Mouse (Mus musculus) liver, adult 2 months (tissue): ENCODE data around the gene Ubfd1. TPM values are rescaled to one million over a fixed set of nuclear protein-coding genes. Genes with fewer than 3 reads are reported as not detected.

Source experiments
- DNase-seq: peaks from one replicate; pipeline ENCODE4 v3.0.0-alpha.2; 2011; ENCODE audit warnings: low read depth, low spot score; ENCODE audit errors: extremely low read depth
- H3K27ac ChIP-seq: fragments of 200-500 bp; replicated peaks from 2 replicates; pipeline ENCODE4 v1.5.1; 2012; ENCODE audit warnings: low read depth, mild to moderate bottlenecking, control low read depth, inconsistent platforms, low read length; ENCODE audit not compliant: insufficient read depth
- H3K27me3 ChIP-seq: fragments of 200-500 bp; 2 replicates; pipeline ENCODE4 v1.6.1; 2012; ENCODE audit warnings: mild to moderate bottlenecking, moderate library complexity, low read length, inconsistent platforms; ENCODE audit not compliant: control insufficient read depth, insufficient read depth
- H3K36me3 ChIP-seq: fragments of 200-500 bp; 2 replicates; pipeline ENCODE4 v1.6.1; 2012; ENCODE audit warnings: low read length, inconsistent platforms; ENCODE audit not compliant: control insufficient read depth, insufficient read depth
- H3K4me1 ChIP-seq: fragments of 200-500 bp; 2 replicates; pipeline ENCODE4 v1.6.1; 2011; ENCODE audit warnings: low read length; ENCODE audit not compliant: control insufficient read depth, insufficient read depth
- H3K4me3 ChIP-seq: fragments of 200-500 bp; 2 replicates; pipeline ENCODE4 v1.5.1; 2011; ENCODE audit warnings: low read depth, mild to moderate bottlenecking, control low read depth, low read length, moderate library complexity; ENCODE audit not compliant: insufficient read depth
- H3K79me2 ChIP-seq: fragments of 200-500 bp; 2 replicates; pipeline ENCODE4 v1.6.1; 2012; ENCODE audit warnings: inconsistent platforms, mild to moderate bottlenecking, low read length, moderate library complexity; ENCODE audit not compliant: control insufficient read depth, insufficient read depth
- H3K9ac ChIP-seq: fragments of 200-500 bp; 2 replicates; pipeline ENCODE4 v1.6.1; 2012; ENCODE audit warnings: low read depth, mild to moderate bottlenecking, control low read depth, inconsistent platforms, low read length
- CTCF ChIP-seq: fragments of 200-500 bp; IDR thresholded peaks from 2 replicates; pipeline ENCODE4 v1.5.1; 2011; ENCODE audit warnings: low read depth, low read length, control low read depth
- POLR2A ChIP-seq: fragments of 200-500 bp; IDR thresholded peaks from 2 replicates; pipeline ENCODE4 v1.6.1; 2011; ENCODE audit warnings: low read length, control low read depth; ENCODE audit not compliant: insufficient read depth; ENCODE audit errors: extremely low read depth
- WGBS: fragments of 180-500 bp; shearing (Covaris S2); methylation state at CpG from one replicate; pipeline ENCODE4 v1.1.7; 2018; 5-methylcytosine and 5-hydroxymethylcytosine counted together
- polyA plus RNA-seq: library from polyadenylated mRNA; depleted of rRNA; stranded (reverse); fragments of >200 nt; gene quantifications from 2 replicates; pipeline ENCODE4 v1.2.3, GENCODE M21; 2012
- total RNA-seq: library from RNA; depleted of rRNA; stranded (reverse); fragments of >200 nt; gene quantifications from 2 replicates; pipeline ENCODE4 v1.2.3, GENCODE M21; 2014

Ubfd1 gene
- total and polyA plus RNA-seq, 2 experiments: 15.2 to 15.8 TPM

GRCm38 (mm10) chr7:122067517-122068381, 774 bp downstream of the Ubfd1 start:
- Histone ChIP-seq H3K9ac (peak overlapping the region; percentile 96), H3K4me3 (peak overlapping the region; percentile 80), H3K36me3 (peaks cover 19% of the 10 kb centered on the region), H3K79me2 (peaks cover 16% of the 10 kb centered on the region; the same call in 1 of the 2 replicates), H3K27ac (peak overlapping the region; percentile 84), H3K27me3 (no peaks in the 10 kb centered on the region), H3K4me1 (peaks cover 12% of the 10 kb centered on the region)
- TF ChIP-seq CTCF (no peak), POLR2A (no peak)
- under 1% methylated on average over 58 of the region's 58 CpGs for WGBS
- peak; percentile 47 for DNase-seq

- WGBS: 62% methylated on average over 3 of the region's 3 CpGs
- Histone ChIP-seq H3K4me1 (peaks cover 2% of the 10 kb centered on the region), H3K27ac (no peak overlapping the region; the same call in 1 of the 2 replicates), H3K9ac (no peak overlapping the region), H3K27me3 (no peaks in the 10 kb centered on the region), H3K4me3 (no peak overlapping the region), H3K36me3 (peaks cover 65% of the 10 kb centered on the region), H3K79me2 (peaks cover 5% of the 10 kb centered on the region; the same call in 1 of the 2 replicates)
- TF ChIP-seq POLR2A (no peak), CTCF (no peak)
- DNase-seq: peak; percentile 38
Observed at GRCm38 (mm10) chr7:122074374-122074773, 7.4 kb downstream of the Ubfd1 start.

- peaks cover 54% of the 10 kb centered on the region for H3K36me3 ChIP-seq
- no peaks in the 10 kb centered on the region for H3K79me2 ChIP-seq
- no peaks in the 10 kb centered on the region for H3K4me1 ChIP-seq
- no peak overlapping the region for H3K27ac ChIP-seq
- 86% methylated on average over 8 of the region's 8 CpGs for WGBS
- DNase-seq: no peak
- no peak overlapping the region for H3K9ac ChIP-seq
- no peak for TF ChIP-seq POLR2A
- no peak for TF ChIP-seq CTCF
- no peaks in the 10 kb centered on the region for H3K27me3 ChIP-seq
- H3K4me3 ChIP-seq: no peak overlapping the region
Observed at GRCm38 (mm10) chr7:122079798-122080554, 13.0 kb downstream of the Ubfd1 start.

- Histone ChIP-seq H3K36me3 (peaks cover 49% of the 10 kb centered on the region), H3K4me3 (no peak overlapping the region)
Observed at GRCm38 (mm10) chr7:122081071-122081470, 14.1 kb downstream of the Ubfd1 start.

DNA sequence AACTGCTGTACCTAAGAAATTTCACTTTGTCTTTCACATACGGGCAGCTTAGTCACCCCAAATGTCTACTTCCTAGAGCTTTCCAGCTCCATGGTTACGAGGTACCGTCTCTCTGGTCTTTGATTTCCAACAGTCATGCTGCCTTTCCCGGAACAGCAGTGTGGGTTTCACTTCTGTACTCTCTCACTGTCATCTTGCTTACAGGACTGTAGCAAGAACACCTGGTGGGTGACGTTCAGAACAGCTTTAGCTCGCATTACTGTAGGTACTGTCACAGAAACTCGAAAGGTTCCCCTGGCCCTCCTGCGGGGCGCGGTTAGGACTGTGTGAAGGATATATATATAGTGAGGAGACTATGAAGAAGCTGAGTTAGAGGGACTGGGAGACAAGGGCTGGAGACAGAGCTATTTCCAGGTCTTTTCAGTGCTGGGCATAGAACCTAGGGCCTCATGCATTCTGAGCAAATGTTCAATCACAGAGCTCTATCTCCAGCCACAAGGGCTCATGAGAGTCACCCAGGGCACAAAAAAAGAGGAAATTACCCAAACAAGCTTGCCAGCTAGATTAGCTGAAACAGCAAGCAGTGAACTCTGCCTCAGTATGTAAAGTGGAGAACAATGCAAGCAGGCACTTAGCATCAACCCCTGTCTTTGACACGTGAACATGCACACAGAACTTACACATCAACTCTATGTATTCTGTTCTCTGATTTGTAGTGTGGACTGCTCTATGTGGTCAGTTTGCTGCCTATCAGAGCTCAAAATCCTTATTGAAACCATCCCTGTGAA, 20.4 kb downstream of the Ubfd1 start:
- Histone ChIP-seq H3K4me3 (no peak overlapping the region), H3K9ac (no peak overlapping the region), H3K27ac (no peak overlapping the region), H3K4me1 (no peaks in the 10 kb centered on the region), H3K79me2 (no peaks in the 10 kb centered on the region), H3K27me3 (no peaks in the 10 kb centered on the region), H3K36me3 (peaks cover 58% of the 10 kb centered on the region)
- DNase-seq: no peak
- TF ChIP-seq CTCF (no peak), POLR2A (no peak)
- 88% methylated on average over 11 of the region's 11 CpGs for WGBS

More at GRCm38 (mm10) chr7:122081071-122081470, 14.1 kb downstream of the Ubfd1 start:
- H3K27ac ChIP-seq: no peak overlapping the region
- no peaks in the 10 kb centered on the region for H3K27me3 ChIP-seq
- no peaks in the 10 kb centered on the region for H3K4me1 ChIP-seq
- no peak for TF ChIP-seq POLR2A
- no peak for TF ChIP-seq CTCF
- H3K9ac ChIP-seq: no peak overlapping the region
- H3K79me2 ChIP-seq: no peaks in the 10 kb centered on the region
- no peak for DNase-seq
- WGBS: 98% methylated on average over 1 of the region's 1 CpGs
